Mouse (Mus musculus): ENCODE measurements at regions not wholly inside any gene's neighbourhood (a gene's known extent, or its start where the extent isn't known, plus 50 kb on each side); places are given as distances from the start of the nearest gene placed in this dataset.

GRCm38 (mm10) chr4:9067874-9068273 lies 829.0 kb upstream of the Car8 start:
- TF ChIP-seq POLR2A (IDR thresholded peaks at IDR 0.05; ENCODE audit: borderline replicate concordance, control insufficient read depth, low read depth, low read length) (no peak), CTCF (IDR thresholded peaks at IDR 0.05; ENCODE audit: control insufficient read depth, insufficient read depth, low read length) (no peak)
- H3K27ac ChIP-seq (ENCODE audit: control insufficient read depth, insufficient read depth, low read depth, low read length, poor library complexity): no peak overlapping the region
- no peaks in the 10 kb centered on the region for H3K4me1 ChIP-seq (ENCODE audit: control insufficient read depth, insufficient read depth, low read length)
- WGBS: 37% methylated on average over 2 of the region's 2 CpGs
- no peak overlapping the region for H3K4me3 ChIP-seq (replicated peaks; ENCODE audit: control insufficient read depth, low read depth, low read length)

GRCm38 (mm10) chr4:9065981-9066815 lies 827.4 kb upstream of the Car8 start:
- Histone ChIP-seq H3K4me3 (replicated peaks; ENCODE audit: control insufficient read depth, low read depth, low read length) (no peak overlapping the region), H3K27ac (ENCODE audit: control insufficient read depth, insufficient read depth, low read depth, low read length, poor library complexity) (no peak overlapping the region), H3K4me1 (ENCODE audit: control insufficient read depth, insufficient read depth, low read length) (no peaks in the 10 kb centered on the region)
- WGBS: 15% methylated on average over 10 of the region's 10 CpGs
- TF ChIP-seq CTCF (IDR thresholded peaks at IDR 0.05; ENCODE audit: control insufficient read depth, insufficient read depth, low read length) (no peak), POLR2A (IDR thresholded peaks at IDR 0.05; ENCODE audit: borderline replicate concordance, control insufficient read depth, low read depth, low read length) (no peak)

DNA sequence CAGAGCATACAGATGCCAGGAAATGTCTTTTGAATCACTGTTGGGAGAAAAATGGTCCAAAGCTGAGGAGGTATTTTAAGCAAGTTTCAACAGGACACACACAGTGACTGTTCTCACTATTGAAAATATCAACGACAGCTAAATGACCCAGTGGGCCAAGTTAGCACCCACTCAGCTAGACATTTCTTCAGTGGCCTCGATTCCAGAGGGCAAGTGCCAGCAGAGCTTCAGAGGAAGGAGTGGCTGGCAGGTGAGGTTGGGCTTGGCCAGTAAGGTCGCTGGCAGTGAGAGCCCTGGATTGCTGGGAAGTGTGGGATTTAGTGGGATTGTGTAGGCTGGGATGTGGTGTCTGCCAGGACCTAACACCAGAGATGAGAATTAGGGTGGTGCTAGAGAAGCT lies 823.1 kb upstream of the Car8 start:
- Histone ChIP-seq H3K27ac (ENCODE audit: control insufficient read depth, insufficient read depth, low read depth, low read length, poor library complexity) (no peak overlapping the region), H3K4me1 (ENCODE audit: control insufficient read depth, insufficient read depth, low read length) (no peaks in the 10 kb centered on the region), H3K4me3 (replicated peaks; ENCODE audit: control insufficient read depth, low read depth, low read length) (no peak overlapping the region)
- TF ChIP-seq POLR2A (IDR thresholded peaks at IDR 0.05; ENCODE audit: borderline replicate concordance, control insufficient read depth, low read depth, low read length): no peak
- TF ChIP-seq CTCF (IDR thresholded peaks at IDR 0.05; ENCODE audit: control insufficient read depth, insufficient read depth, low read length): no peak
- 55% methylated on average over 3 of the region's 3 CpGs for WGBS

- 71% methylated on average over 5 of the region's 5 CpGs for WGBS
- H3K4me1 ChIP-seq (ENCODE audit: control insufficient read depth, insufficient read depth, low read length): no peaks in the 10 kb centered on the region
- TF ChIP-seq POLR2A (IDR thresholded peaks at IDR 0.05; ENCODE audit: borderline replicate concordance, control insufficient read depth, low read depth, low read length) (no peak), CTCF (IDR thresholded peaks at IDR 0.05; ENCODE audit: control insufficient read depth, insufficient read depth, low read length) (no peak)
- no peak overlapping the region for H3K4me3 ChIP-seq (replicated peaks; ENCODE audit: control insufficient read depth, low read depth, low read length)
- H3K27ac ChIP-seq (ENCODE audit: control insufficient read depth, insufficient read depth, low read depth, low read length, poor library complexity): no peak overlapping the region
Observed at GRCm38 (mm10) chr4:9060221-9060620, 821.4 kb upstream of the Car8 start.

DNA sequence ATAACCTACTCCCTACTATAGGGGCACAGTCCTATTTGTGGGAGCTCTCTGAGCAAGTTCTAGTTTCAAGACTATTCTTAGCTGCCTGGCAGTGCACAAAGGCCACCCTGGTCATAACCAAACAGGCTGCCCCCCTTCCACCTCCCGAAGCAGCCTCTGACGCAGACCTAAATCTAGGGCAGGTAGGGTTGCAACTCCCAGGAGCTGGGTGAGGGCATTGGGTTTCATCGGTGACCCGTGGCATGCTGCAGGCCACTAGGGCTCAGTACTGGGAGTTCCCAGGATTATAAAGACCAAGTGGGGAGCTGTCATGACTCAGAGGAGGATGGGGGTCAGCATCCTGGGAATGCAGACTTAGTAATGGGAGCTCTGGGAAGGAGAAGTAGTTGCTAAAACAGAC lies 818.8 kb upstream of the Car8 start:
- no peak overlapping the region for H3K27ac ChIP-seq (ENCODE audit: control insufficient read depth, insufficient read depth, low read depth, low read length, poor library complexity)
- TF ChIP-seq POLR2A (IDR thresholded peaks at IDR 0.05; ENCODE audit: borderline replicate concordance, control insufficient read depth, low read depth, low read length) (no peak), CTCF (IDR thresholded peaks at IDR 0.05; ENCODE audit: control insufficient read depth, insufficient read depth, low read length) (no peak)
- H3K4me1 ChIP-seq (ENCODE audit: control insufficient read depth, insufficient read depth, low read length): no peaks in the 10 kb centered on the region
- WGBS: 79% methylated on average over 4 of the region's 4 CpGs
- H3K4me3 ChIP-seq (replicated peaks; ENCODE audit: control insufficient read depth, low read depth, low read length): no peak overlapping the region

- Histone ChIP-seq H3K4me1 (ENCODE audit: control insufficient read depth, insufficient read depth, low read length) (no peaks in the 10 kb centered on the region), H3K27ac (ENCODE audit: control insufficient read depth, insufficient read depth, low read depth, low read length, poor library complexity) (no peak overlapping the region), H3K4me3 (replicated peaks; ENCODE audit: control insufficient read depth, low read depth, low read length) (no peak overlapping the region)
- TF ChIP-seq POLR2A (IDR thresholded peaks at IDR 0.05; ENCODE audit: borderline replicate concordance, control insufficient read depth, low read depth, low read length) (no peak), CTCF (IDR thresholded peaks at IDR 0.05; ENCODE audit: control insufficient read depth, insufficient read depth, low read length) (no peak)
- WGBS: 79% methylated on average over 7 of the region's 7 CpGs
Observed at GRCm38 (mm10) chr4:9057113-9057512, 818.3 kb upstream of the Car8 start.

DNA sequence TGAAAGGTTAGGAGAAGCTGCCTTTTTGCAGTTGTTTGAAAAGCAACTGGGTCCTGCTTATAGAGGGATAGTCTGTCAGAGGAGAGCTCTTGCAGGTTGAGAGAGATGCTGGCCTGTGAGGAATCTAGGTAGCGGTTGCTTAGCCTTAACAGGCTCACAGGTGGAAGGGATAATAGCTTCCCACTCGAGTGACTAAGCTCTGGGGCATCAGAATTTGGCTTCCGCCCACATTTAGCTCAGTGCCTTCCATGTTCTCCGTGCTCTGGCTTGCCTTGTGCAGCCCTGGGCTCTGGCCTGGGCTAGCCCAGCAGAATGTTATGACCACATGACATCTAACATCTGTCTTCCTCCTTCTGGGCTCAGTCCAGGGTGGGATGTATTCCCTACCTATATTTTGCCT lies 817.0 kb upstream of the Car8 start:
- TF ChIP-seq CTCF (IDR thresholded peaks at IDR 0.05; ENCODE audit: control insufficient read depth, insufficient read depth, low read length) (no peak), POLR2A (IDR thresholded peaks at IDR 0.05; ENCODE audit: borderline replicate concordance, control insufficient read depth, low read depth, low read length) (no peak)
- no peaks in the 10 kb centered on the region for H3K4me1 ChIP-seq (ENCODE audit: control insufficient read depth, insufficient read depth, low read length)
- H3K4me3 ChIP-seq (replicated peaks; ENCODE audit: control insufficient read depth, low read depth, low read length): no peak overlapping the region
- WGBS: 78% methylated on average over 4 of the region's 4 CpGs
- H3K27ac ChIP-seq (ENCODE audit: control insufficient read depth, insufficient read depth, low read depth, low read length, poor library complexity): no peak overlapping the region

DNA sequence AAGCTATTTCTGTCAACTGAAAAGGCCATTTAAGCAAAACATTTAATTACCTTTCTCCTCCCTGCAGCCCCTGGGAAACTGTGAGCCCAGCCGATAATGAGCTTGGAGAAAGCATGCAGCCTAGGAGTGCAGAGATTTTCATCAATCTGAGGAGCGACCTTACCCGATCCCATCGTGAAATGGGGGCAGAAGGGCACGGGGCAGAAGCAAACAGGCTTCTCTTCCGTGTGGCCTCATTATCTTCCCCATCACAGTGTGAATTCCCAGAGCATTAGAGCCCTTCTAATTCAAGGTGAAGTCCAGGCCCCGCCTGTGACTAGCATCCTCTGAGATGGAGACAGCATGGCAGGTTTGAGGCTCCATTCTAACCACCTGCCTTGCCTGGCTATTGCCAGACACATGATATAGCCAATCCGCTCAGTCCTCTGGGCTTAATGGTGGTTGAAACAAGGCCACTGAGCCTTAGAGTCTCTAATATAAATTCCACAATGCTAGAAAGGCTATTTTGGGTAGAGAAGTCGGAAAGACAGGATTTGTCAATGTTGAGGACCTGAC lies 816.5 kb upstream of the Car8 start:
- 78% methylated on average over 9 of the region's 9 CpGs for WGBS
- TF ChIP-seq POLR2A (IDR thresholded peaks at IDR 0.05; ENCODE audit: borderline replicate concordance, control insufficient read depth, low read depth, low read length): no peak
- no peak for TF ChIP-seq CTCF (IDR thresholded peaks at IDR 0.05; ENCODE audit: control insufficient read depth, insufficient read depth, low read length)

More for the DNA sequence above, 816.5 kb upstream of the Car8 start:
- Histone ChIP-seq H3K27ac (ENCODE audit: control insufficient read depth, insufficient read depth, low read depth, low read length, poor library complexity) (no peak overlapping the region), H3K4me3 (replicated peaks; ENCODE audit: control insufficient read depth, low read depth, low read length) (no peak overlapping the region), H3K4me1 (ENCODE audit: control insufficient read depth, insufficient read depth, low read length) (no peaks in the 10 kb centered on the region)
